Mouse (Mus musculus) A20 (cell line): Measurements from ENCODE around the gene Ntmt1.

ENCODE experiments used
- DNase-seq: peaks from one replicate; pipeline ENCODE4 v3.0.0-alpha.2; 2011; ENCODE audit warnings: low read depth, low spot score

Ntmt1 gene

DNA sequence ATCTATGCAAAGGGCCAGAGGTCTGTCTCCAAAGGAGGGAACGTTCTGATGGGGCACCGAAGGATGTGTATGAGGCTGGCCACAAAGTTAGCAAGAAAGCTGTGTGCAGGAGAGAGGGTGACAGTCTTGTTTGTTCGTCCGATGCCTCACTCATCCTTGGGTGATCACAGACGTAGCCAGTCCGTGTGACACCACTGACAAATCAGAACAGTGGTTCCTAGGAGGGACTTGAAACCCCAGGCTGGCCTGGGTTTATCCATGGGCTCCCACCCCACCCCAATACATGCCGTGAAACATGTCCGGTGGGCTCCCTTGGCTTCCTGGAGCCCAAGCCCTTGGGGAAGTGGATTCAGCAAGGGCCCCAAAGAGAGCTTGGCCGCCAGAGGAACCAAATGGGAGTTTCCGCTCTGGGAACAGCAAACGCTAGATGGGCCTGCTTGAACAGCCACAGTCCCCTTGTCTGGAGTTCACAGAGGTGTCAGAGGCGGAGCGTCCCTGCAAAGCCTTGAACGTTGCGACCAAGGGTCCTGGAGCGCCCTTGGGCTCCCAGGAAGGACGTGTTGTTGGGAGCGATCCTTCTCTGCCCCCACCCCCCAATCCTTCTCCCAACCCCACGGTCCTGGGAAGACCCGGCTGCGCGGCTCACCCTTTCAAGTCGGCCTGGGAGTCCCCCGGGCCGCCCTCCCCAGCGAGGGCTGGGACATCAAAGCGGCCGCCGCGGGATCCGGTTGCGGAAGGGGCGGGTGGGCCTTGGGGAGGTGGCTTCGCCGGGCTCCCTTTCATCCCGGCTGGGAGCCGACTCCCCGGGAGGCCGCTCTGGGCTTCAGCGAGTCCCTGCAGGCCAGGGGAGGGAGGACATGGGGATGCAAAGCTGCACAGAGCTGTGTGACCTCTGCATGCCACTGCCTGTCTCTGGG, 23.3 kb upstream of the Ntmt1 start:
- no peak for DNase-seq

GRCm38 (mm10) chr2:30787466-30787865, 20.2 kb upstream of the Ntmt1 start:
- no peak for DNase-seq

- DNase-seq: no peak
Measured at GRCm38 (mm10) chr2:30792061-30792460, 15.6 kb upstream of the Ntmt1 start.

DNA sequence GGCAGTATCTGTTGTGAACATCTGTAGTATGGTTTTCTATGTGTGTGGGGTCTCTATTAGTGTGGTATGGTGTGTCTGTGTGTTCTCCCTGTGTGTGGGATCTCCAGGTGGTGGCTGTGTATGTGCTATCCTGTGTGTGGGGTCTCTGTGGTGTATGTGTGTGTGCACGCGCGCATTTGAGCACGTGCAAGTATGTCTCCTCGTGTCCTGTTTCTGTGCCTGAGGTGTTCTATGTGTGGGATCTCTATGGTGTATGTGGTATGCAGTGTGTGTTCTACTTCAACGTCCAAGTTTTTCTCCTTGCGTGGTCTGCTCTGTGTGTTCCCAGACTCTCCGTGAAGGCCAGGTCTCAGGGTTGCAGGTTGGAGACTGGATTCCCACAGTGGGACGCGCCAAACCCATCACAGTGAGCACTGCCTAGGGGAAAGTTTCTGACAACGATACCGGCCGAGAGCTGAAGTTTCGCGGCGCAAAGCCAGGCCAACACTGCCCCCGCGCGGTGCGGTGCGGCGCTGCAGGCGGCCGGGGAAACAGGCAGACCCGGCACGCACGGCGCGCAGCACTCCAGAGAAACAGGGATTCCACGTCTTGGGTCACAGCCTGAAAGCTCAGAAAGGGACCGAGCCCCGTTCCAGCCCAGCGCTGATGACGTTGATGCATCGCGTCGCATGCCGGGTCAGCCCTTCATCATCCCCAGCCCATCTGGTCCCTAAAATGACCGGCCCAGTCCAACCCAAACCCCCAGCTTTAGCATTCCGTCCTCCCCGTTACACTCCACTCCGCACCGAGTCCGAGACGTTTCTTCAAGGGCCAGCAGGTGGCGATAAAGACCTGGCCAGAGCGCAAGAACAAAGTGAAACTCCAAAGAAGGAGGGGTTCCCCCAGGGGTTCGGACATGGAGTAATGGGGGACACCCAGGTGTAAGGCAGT, 13.2 kb upstream of the Ntmt1 start:
- DNase-seq: peak; percentile 92

DNA sequence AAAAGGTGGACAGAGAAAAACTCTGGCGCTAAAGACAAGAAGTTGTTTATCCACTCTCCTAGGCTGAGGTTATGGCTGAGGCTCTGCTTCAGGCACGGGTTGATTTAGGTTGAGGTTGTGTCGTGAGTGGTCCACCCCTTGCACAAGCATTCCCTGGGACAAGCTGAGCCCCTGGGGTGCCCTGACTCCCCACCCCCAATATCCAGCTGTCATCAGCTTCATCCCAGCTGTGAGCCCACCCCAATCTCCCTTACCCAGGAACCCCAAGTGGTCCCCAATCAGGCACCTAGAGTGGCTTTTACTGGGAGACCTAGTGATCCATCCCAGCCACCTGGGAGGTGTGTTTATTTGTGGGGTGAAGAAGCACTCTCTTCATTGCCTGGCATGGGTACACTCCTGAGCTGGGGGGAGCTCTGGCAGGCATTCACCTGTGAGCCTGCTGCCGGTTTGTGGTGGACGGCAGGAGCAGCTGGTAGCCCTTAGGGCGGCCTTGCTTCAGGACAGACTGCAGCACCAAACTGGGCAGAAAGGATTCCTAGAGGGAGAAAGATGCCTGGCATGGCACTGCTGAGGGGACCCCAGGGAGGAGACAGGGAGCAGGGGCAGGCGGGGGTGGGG, 12.2 kb upstream of the Ntmt1 start:
- no peak for DNase-seq

DNA sequence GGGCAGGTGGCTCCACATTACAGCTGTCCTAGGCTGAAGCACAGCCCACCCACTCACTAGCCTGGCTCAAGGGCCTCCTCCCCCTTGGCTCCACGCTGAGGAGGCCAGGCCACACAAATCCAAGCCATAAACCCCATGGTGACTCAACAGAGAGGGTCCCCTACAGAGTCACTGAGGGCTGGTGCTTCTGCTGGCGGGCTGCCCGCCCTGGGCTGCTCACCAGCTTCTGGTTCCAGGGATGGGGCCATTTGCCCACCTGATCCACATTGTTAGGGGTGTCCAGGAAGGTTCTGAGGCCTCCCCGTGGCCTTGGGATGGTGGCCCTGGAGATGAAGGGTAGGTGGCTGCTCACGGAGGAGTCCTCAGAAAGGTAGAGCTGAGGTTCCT, 11.7 kb upstream of the Ntmt1 start:
- DNase-seq: no peak

- DNase-seq: peak; percentile 62
Measured at GRCm38 (mm10) chr2:30796382-30796781, 11.2 kb upstream of the Ntmt1 start.

DNA sequence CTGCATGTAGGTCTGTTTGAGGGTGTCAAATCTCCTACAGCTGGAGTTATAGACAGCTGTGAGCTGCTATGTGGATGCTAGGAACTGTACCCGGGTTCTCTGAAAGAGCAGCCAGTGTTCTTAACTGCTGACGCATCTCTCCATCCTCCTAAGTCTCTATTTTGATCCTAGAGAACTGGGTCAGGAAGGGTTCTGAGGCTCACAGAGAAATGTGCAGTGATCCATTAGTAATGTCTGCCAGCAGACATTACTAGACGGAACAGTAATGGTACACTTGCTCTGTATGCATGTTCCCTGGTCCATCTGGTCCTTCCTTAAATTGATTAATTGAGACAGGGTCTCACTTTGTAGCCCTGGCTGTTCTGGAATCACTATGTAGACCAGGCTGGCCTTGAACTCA, 8.2 kb upstream of the Ntmt1 start:
- DNase-seq: no peak

DNA sequence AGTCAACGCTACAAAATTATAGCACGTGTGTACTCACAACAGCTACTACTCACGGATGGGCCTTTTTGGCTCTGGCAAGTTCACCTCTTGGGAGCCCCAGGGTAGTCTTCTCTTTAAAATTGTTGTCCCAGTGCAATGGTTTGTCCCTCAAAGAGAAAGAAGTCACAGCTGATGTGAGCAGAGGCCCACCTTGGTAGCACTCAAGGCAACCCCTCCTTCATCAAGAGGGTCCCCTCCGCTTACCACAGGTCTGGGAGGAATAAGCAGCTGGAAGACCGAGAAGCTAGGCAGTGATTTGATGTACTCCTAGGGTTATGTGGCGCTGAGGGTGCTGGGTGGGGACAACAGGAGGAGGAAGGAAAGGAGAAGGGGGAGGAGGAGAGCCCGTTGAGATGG, 7.0 kb upstream of the Ntmt1 start:
- no peak for DNase-seq

DNA sequence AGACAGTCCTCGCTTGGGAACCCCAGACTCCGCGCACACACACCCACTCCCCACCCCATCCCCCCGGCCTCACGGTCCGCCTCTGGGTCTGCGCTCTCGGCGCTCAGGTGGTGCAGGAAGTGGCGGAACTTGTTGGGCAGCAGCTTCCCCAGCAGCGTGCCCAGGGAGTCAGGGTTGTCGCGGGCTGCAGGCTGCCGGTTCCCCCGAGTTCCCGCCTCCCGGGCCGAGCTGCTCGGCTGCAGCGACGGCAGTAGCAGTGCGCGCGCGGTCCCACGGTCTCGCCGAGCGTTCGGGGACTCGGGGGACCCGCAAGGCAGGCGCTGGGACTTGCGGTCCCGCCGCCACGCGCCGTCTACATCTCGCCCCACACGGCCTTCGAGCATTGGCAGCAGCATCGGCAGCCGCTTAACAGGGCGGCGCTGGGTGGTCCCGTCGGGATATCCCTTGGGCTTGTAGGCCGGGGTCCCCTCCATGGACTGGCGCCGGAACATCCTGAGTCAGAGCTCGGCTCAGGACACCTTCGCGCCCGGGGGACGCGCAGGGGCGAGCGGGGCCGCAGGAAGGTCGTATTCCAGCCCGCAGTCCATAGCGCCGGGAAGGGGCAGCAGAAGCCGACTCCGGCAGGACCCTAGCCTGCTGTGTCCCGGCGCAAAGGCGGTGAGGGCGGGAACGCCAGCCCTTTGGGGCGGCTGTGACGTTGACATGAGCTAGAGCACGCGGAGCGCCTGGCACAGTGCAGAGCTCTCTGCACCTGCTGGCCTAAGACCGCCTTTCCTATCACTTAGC, 6.4 kb upstream of the Ntmt1 start:
- DNase-seq: no peak

DNA sequence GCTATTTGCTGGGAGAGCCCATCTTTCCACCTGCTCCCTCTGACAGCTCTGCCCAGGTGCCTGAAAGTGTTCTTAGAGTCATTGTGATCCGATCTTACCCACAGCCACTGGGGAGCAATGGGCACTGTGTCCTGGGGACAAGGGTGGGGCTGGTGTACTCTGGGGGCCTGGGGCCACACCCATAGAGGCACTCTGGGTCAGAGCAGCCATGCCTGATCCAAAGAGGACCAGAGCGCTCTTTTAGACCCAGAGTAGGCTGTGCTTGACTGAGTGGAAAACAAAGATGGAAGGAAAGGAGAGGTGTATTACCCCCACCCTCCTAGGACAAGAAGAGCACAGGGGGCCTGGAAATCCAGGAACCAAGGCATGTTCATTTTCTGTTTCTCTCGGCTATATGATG, 4.0 kb upstream of the Ntmt1 start, which contains the start of gene 1700001O22Rik:
TSS of gene 1700001O22Rik (minus strand) at position 58 of the 400 bp plus-strand sequence.
- DNase-seq: no peak

DNA sequence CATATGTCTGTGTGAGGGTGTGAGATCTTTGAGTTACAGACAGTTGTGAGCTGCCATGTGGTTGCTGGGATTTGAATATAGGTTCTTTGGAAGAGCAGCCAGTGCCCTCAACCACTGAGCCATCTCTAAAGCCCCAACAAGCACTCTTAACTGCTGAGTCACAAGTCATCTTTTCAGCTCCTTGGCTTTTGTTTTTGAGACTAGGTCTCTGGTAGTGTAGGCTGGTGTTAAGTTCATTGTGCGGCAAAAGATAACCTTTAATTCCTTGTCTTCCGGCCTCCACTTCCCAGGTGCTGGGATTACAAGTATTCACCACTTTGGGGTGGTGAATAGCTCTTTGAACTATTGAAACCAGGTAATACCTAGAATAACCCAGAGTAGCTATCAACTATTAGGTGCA, 1.6 kb upstream of the Ntmt1 start:
- no peak for DNase-seq

DNA sequence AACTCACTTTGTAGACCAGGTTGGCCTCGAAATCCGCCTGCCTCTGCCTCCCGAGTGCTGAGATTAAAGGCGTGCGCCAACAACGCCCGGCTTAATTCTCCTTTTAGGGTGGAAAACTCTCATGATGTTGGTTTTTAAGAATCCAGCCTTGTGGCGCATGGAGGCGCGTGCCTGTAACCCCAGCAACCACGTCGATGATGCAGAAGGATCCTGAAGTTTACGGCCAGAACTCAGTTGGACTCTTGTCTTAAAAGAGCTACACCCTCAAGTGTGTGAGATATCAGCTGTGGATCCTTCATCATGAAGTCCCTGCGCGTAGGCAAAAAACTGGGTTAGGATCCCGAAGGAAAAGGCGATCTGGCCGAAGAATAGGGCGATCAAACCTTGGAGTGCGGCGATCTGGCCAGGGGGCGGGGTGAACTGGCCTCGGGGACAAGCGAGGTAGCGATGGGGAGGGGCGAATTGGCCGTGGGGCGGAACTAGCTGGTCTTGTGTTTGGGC, 429 bp upstream of the Ntmt1 start:
- DNase-seq: no peak

DNA sequence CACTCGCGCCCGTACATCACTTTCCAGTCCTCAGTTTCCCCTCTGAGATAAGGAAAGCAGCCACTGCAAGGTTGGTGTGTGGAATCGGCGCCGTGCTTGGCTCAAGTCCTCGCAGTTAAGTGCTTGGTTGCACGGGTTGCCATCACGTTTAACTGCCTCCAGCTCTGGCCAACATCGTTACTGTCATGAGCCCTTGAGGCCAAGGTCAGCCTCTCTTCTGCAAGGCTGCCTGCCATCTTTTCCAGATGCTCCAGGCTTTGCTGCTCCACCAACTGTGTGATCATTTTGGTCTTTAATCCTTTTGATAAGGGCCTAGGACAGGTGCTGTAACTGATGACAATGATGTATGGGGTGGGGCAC, 650 bp downstream of the Ntmt1 start:
- DNase-seq: no peak

DNA sequence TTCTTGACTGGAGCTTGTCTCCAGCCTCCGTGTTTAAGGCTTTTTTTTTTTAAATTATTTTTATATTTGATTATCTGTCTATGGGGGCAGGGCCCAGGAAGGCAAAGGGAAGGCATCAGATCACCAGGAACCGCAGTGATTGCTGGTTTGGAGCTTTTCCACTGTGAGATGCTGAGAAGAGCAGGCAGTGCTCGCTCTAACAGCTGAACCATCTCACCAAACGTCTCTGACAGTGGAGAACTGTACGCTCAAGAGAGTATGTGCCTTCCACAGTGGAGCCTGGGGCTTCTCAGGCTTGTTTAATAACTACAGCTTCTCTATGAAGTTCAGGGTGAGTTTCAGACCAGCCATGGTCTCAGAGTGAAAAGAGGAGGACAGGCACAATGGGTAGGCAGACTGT, 1.9 kb downstream of the Ntmt1 start:
- DNase-seq: no peak

- no peak for DNase-seq
Measured at GRCm38 (mm10) chr2:30810573-30810972, 2.9 kb downstream of the Ntmt1 start.

DNA sequence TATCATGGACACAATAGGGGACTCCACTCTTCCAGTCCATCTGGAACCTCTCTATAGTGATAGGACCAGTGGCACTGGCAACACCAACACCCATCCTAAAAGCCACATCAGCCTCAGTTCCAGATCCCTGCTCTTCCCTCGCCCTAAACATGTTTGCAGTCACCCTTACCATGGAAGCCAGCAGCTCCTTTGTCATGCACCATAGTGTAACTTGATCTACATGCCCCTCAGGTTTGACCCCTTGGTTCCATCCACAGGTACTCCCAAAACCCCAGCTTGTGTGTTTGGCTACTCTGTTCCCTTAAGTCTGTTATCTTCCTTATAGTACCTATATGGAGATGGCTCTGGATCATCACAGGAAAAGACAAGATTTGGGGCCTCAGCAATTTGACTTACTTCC, 8.8 kb downstream of the Ntmt1 start:
- DNase-seq: no peak

DNA sequence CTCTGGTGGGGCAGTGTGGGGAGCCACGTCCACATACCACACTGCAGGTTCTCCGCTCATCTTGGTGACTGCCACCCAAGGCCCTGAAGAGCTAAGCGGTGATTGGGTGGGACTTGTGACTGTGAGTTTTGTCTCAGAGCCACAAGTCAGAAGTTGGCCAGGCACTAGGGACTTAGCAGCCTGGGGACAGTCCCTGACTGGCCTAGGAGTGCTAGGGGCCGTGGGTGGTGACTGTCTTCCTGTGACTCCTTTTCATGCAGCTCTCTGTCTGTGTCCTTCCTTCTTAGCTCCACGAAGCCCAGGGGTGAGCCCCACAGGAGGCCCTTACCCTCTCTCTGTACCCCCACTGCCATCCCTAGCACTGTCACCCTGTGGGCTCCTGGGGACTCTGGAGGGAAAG, 12.2 kb downstream of the Ntmt1 start:
- no peak for DNase-seq

GRCm38 (mm10) chr2:30821073-30821472, 13.4 kb downstream of the Ntmt1 start:
- DNase-seq: peak; percentile 19

DNA sequence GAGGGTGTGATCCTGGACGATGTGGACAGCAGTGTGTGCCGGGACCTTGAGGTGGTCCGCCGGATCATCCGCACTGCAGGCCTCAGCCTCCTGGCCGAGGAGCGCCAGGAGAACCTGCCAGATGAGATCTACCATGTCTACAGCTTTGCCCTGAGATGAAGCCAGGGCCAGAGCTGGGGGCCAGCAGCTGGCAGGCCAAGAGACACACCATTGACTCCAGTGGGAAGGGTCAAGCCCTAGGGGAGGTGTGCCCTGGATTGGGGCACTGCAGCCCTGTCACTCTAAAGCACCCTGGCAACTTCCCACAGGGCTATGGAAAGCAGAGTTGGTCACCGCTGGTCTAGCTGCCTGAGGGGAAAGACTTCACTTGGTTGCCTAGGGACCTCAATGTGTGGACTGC, 14.8 kb downstream of the Ntmt1 start:
- no peak for DNase-seq
